Mouse (Mus musculus) cerebellum, adult 18-20 months (tissue): ENCODE measurements at regions not wholly inside any gene's neighbourhood (a gene's known extent, or its start where the extent isn't known, plus 50 kb on each side); places are given as distances from the start of the nearest gene placed in this dataset.

Experiments
- DNase-seq, 2 experiments: peaks; one replicate each; pipeline ENCODE4 v3.0.0; 2021

- no peak for DNase-seq
Observed at GRCm38 (mm10) chr14:58174512-58174911, 104.2 kb downstream of the Fgf9 start.

DNA sequence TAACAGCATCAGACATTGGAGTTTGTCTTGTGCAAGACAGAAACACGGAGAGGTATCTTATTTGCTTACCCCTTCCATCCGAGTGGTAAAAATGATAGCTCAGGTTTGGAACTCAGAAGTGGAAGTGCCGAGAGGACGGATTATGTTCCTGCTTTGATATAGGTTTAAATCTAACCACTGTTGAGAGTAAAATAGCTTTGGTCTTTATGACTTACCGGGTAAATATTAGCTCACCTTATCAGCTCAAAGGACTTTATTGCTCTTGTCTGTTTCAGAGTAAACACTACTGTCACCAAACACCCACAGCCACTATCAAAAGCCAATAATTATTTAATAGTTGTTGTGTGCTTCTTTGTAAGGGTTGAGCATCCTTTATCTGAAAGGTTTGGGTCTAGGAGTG lies 98.6 kb downstream of the Fgf9 start:
- DNase-seq: no peak
